16 mouse cellular contexts compared by ENCODE assay signal in genomic region chr2:167798076-167798782, GRCm38 (mm10).
DNase-seq lines count a peak whose midpoint lies in the region; ATAC-seq lines count a peak whose summit lies in the region.
"Had no signal": no experiment of that assay in that cellular context is flagged by ENCODE, and none has a peak within 500 bp of the region (broad histone marks: within the 10 kb centered on the region; RNA-seq: fewer than 3 reads in every experiment).

No protein-coding gene starts in this region.

- H3K27me3 ChIP-seq in heart, embryonic 12.5 days (replicated peaks): no peaks in the 10 kb centered on the region
- no peaks in the 10 kb centered on the region for H3K27me3 ChIP-seq in intestine, embryonic 15.5 days (replicated peaks)
- H3K27me3 ChIP-seq in kidney, embryonic 15.5 days: no peaks in the 10 kb centered on the region
- H3K27me3 ChIP-seq: embryonic facial prominence, embryonic 12.5 days; forebrain, embryonic 12.5 days; limb, embryonic 13.5 days had no signal

- H3K9ac ChIP-seq in heart, embryonic 12.5 days: no peak overlapping the region
- H3K9ac ChIP-seq in intestine, embryonic 15.5 days: no peak overlapping the region
- no peak overlapping the region for H3K9ac ChIP-seq in kidney, embryonic 15.5 days
- H3K9ac ChIP-seq: embryonic facial prominence, embryonic 12.5 days; forebrain, embryonic 12.5 days; limb, embryonic 13.5 days; lung, embryonic 14.5 days had no signal

- H3K36me3 ChIP-seq in heart, embryonic 12.5 days: no peaks in the 10 kb centered on the region
- no peaks in the 10 kb centered on the region for H3K36me3 ChIP-seq in intestine, embryonic 15.5 days
- H3K36me3 ChIP-seq in kidney, embryonic 15.5 days: no peaks in the 10 kb centered on the region
- H3K36me3 ChIP-seq: embryonic facial prominence, embryonic 12.5 days; forebrain, embryonic 12.5 days; limb, embryonic 13.5 days; midbrain, embryonic 10.5 days had no signal

- H3K4me3 ChIP-seq in heart, embryonic 12.5 days: no peak overlapping the region
- H3K4me3 ChIP-seq in intestine, embryonic 15.5 days (replicated peaks): no peak overlapping the region
- no peak overlapping the region for H3K4me3 ChIP-seq in kidney, embryonic 15.5 days (replicated peaks)
- H3K4me3 ChIP-seq: embryonic facial prominence, embryonic 12.5 days; forebrain, embryonic 12.5 days; limb, embryonic 13.5 days; midbrain, embryonic 10.5 days had no signal

- H3K4me1 ChIP-seq in heart, embryonic 12.5 days (replicated peaks): peaks cover 31% of the 10 kb centered on the region
- peaks cover 29% of the 10 kb centered on the region for H3K4me1 ChIP-seq in intestine, embryonic 15.5 days (replicated peaks)
- H3K4me1 ChIP-seq in kidney, embryonic 15.5 days: peaks cover 12% of the 10 kb centered on the region

- H3K4me2 ChIP-seq in heart, embryonic 12.5 days: no peak overlapping the region
- no peak overlapping the region for H3K4me2 ChIP-seq in intestine, embryonic 15.5 days (replicated peaks)
- no peak overlapping the region for H3K4me2 ChIP-seq in kidney, embryonic 15.5 days
- H3K4me2 ChIP-seq: embryonic facial prominence, embryonic 12.5 days; forebrain, embryonic 12.5 days; limb, embryonic 13.5 days; lung, embryonic 14.5 days had no signal

- DNase-seq in heart, adult 18-20 months: peak; percentile 69 to 85
- DNase-seq in 3T3-L1 (ENCODE audit: low read depth, low spot score): peak; percentile 75
- peak; percentile 67 for DNase-seq in heart, adult 8-10 months (ENCODE audit: low spot score)
- DNase-seq in retina, postnatal 1 day: no peak
- DNase-seq: B cell, adult 2 months; cerebellum, adult 11 months; cerebellum, postnatal 36 days; lung, embryonic 14.5 days had no signal

- 81% methylated on average over 11 of the region's 11 CpGs for WGBS in heart, embryonic 12.5 days
- WGBS in intestine, embryonic 15.5 days: 66% methylated on average over 11 of the region's 11 CpGs
- 80% methylated on average over 11 of the region's 11 CpGs for WGBS in kidney, embryonic 15.5 days

- no peak for ATAC-seq in heart, embryonic 12.5 days (ENCODE audit: insufficient number of reproducible peaks, low FRiP score)
- no peak for ATAC-seq in intestine, embryonic 15.5 days
- ATAC-seq in inflammation-experienced regulatory T-cells, adult 6 months: no peak
- ATAC-seq in kidney, embryonic 15.5 days (replicated peaks; ENCODE audit: low FRiP score): no peak

- H3K27ac ChIP-seq in heart, embryonic 12.5 days (ENCODE audit: poor library complexity, severe bottlenecking): no peak overlapping the region
- peak overlapping the region; percentile 71 for H3K27ac ChIP-seq in intestine, embryonic 15.5 days
- H3K27ac ChIP-seq in kidney, embryonic 15.5 days: no peak overlapping the region
- H3K27ac ChIP-seq: embryonic facial prominence, embryonic 12.5 days; forebrain, embryonic 12.5 days; limb, embryonic 13.5 days; midbrain, embryonic 10.5 days had no signal

- 0 out of 2 replicates have a peak, but pooled peaks cover 3% of the 10 kb centered on the region for H3K9me3 ChIP-seq in heart, embryonic 12.5 days (replicated peaks)
- H3K9me3 ChIP-seq in intestine, embryonic 15.5 days: no peaks in the 10 kb centered on the region
- H3K9me3 ChIP-seq in kidney, embryonic 15.5 days (replicated peaks): no peaks in the 10 kb centered on the region
- H3K9me3 ChIP-seq: embryonic facial prominence, embryonic 12.5 days; forebrain, embryonic 12.5 days; limb, embryonic 13.5 days; midbrain, embryonic 10.5 days had no signal
